Mouse (Mus musculus) lung, adult 2 months (tissue): ENCODE data around the gene Uso1.

Experiments
- CTCF ChIP-seq: fragments of 200-500 bp; IDR thresholded peaks from 2 replicates; pipeline ENCODE4 v1.5.1; 2011; ENCODE audit warnings: mild to moderate bottlenecking, low read length, control low read depth; ENCODE audit not compliant: insufficient read depth
- POLR2A ChIP-seq: fragments of 200-500 bp; IDR thresholded peaks from 2 replicates; pipeline ENCODE4 v1.6.1; 2011; ENCODE audit warnings: low read depth, mild to moderate bottlenecking, control low read depth, low read length, borderline replicate concordance; ENCODE audit errors: extremely low read depth

DNA sequence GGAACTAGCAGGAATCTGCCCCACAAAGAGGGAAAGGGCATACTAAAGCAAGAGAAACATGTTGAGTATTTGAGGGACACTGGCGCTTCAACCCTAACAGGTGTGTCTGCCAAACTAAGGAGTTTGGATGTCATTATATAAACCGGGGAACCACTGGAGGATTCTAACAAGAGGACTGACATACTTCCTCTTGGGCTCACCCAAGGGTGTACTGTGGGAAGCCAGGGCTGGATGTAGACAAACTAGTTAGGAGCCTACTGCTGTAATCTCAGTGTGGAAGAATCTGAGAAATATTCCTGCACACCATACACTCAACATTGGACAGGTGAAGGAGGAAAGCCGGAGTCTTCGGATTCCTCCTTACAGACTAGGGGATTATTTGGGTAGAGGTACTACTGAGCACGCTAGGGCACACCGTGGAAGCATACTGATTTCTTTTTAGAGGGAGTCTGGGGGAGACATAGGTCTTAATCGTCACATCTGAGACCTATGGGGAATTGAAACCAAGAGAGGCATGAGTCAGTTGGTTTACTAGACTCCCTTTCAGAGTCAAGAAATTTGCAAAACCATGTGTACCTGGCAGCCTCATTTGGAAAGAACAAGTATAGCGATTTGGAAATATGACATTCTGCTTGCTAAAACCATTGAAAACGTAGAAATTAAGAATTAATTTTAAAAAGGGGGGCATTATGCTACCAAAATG is 1.1 kb upstream of the Uso1 start:
- TF ChIP-seq CTCF: no peak
- no peak for TF ChIP-seq POLR2A
